Mouse (Mus musculus) neural tube, embryonic 13.5 days (tissue): ENCODE results near the gene Adora3. TPM values are rescaled to one million over a fixed set of nuclear protein-coding genes. Genes with fewer than 3 reads are reported as not detected.
A peak's percentile ranks its signal among the peaks of the same experiment; 100 is the strongest.

ENCODE experiments used
- ATAC-seq: fragments of 200-750 bp; cut with Nextera tagmentation; 2 replicates; pipeline ENCODE4 v1.8.0; 2017; ENCODE audit warnings: low read depth, mild to moderate bottlenecking, moderate TSS enrichment, moderate library complexity
- H3K27ac ChIP-seq: fragments of 300-500 bp; sonication (generic); replicated peaks from 2 replicates; pipeline ENCODE4 v1.5.1; 2015; ENCODE audit warnings: moderate library complexity, mild to moderate bottlenecking, inconsistent platforms
- H3K27me3 ChIP-seq: fragments of 300-500 bp; sonication (generic); 2 replicates; pipeline ENCODE4 v1.6.1; 2015; ENCODE audit warnings: mild to moderate bottlenecking, inconsistent platforms
- H3K36me3 ChIP-seq: fragments of 300-500 bp; sonication (generic); 2 replicates; pipeline ENCODE4 v1.6.1; 2015; ENCODE audit warnings: mild to moderate bottlenecking, inconsistent platforms
- H3K4me1 ChIP-seq: fragments of 300-500 bp; sonication (generic); replicated peaks from 2 replicates; pipeline ENCODE4 v1.6.1; 2015; ENCODE audit warnings: inconsistent platforms
- H3K4me2 ChIP-seq: fragments of 300-500 bp; sonication (generic); 2 replicates; pipeline ENCODE4 v1.6.1; 2015; ENCODE audit warnings: inconsistent platforms, mild to moderate bottlenecking, moderate library complexity
- H3K4me3 ChIP-seq: fragments of 300-500 bp; sonication (generic); 2 replicates; pipeline ENCODE4 v1.5.1; 2015; ENCODE audit warnings: mild to moderate bottlenecking, inconsistent platforms
- H3K9ac ChIP-seq: fragments of 300-500 bp; sonication (generic); 2 replicates; pipeline ENCODE4 v1.6.1; 2015; ENCODE audit warnings: moderate library complexity, mild to moderate bottlenecking, inconsistent platforms
- H3K9me3 ChIP-seq: fragments of 300-500 bp; sonication (generic); 2 replicates; pipeline ENCODE4 v1.6.1; 2016; ENCODE audit warnings: inconsistent platforms
- WGBS: fragments of 180-500 bp; shearing (Covaris S2); methylation state at CpG from one replicate; pipeline ENCODE4 v1.1.7; 2015; 5-methylcytosine and 5-hydroxymethylcytosine counted together
- polyA plus RNA-seq: library from polyadenylated mRNA; unstranded; fragments of >200 nt; fragmentation: Nextera tagmentation; extraction: Ambion mirVana; gene quantifications from 2 replicates; pipeline ENCODE4 v1.2.1, GENCODE M21; 2015

Adora3 gene
- polyA plus RNA-seq, 1 experiment from 2014 or later: not detected

DNA sequence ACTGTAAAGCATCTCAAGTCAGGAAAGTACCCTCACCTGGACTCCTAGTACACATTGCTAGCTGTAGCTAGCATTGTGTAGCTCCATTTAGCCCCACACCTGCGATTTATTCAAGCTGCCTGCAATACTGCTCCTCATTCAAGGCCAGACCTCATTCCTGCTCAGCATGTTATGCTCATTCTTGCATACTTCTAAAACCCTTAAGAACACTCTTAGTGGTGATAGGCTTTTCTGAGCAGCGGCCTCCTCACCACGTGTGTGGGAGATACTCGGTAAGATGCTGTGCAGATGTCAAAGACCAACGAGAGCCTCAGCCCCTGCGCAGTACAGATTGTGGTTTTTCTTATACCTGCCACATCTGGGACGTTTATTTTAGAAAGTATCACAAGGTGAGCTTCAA, 59.2 kb downstream of the Adora3 start:
- no peak overlapping the region for H3K9ac ChIP-seq
- H3K4me1 ChIP-seq: no peaks in the 10 kb centered on the region
- H3K4me2 ChIP-seq: no peak overlapping the region
- no peaks in the 10 kb centered on the region for H3K36me3 ChIP-seq
- ATAC-seq: no peak
- no peaks in the 10 kb centered on the region for H3K9me3 ChIP-seq
- WGBS: 89% methylated on average over 7 of the region's 7 CpGs
- no peaks in the 10 kb centered on the region for H3K27me3 ChIP-seq
- no peak overlapping the region for H3K4me3 ChIP-seq
- H3K27ac ChIP-seq: no peak overlapping the region

GRCm38 (mm10) chr3:105931095-105931494, 60.4 kb downstream of the Adora3 start:
- no peak overlapping the region for H3K27ac ChIP-seq
- H3K9me3 ChIP-seq: no peaks in the 10 kb centered on the region
- WGBS: 91% methylated on average over 2 of the region's 2 CpGs
- H3K4me1 ChIP-seq: no peaks in the 10 kb centered on the region
- H3K36me3 ChIP-seq: no peaks in the 10 kb centered on the region
- no peak for ATAC-seq
- H3K9ac ChIP-seq: no peak overlapping the region
- no peaks in the 10 kb centered on the region for H3K27me3 ChIP-seq
- H3K4me3 ChIP-seq: no peak overlapping the region
- no peak overlapping the region for H3K4me2 ChIP-seq

DNA sequence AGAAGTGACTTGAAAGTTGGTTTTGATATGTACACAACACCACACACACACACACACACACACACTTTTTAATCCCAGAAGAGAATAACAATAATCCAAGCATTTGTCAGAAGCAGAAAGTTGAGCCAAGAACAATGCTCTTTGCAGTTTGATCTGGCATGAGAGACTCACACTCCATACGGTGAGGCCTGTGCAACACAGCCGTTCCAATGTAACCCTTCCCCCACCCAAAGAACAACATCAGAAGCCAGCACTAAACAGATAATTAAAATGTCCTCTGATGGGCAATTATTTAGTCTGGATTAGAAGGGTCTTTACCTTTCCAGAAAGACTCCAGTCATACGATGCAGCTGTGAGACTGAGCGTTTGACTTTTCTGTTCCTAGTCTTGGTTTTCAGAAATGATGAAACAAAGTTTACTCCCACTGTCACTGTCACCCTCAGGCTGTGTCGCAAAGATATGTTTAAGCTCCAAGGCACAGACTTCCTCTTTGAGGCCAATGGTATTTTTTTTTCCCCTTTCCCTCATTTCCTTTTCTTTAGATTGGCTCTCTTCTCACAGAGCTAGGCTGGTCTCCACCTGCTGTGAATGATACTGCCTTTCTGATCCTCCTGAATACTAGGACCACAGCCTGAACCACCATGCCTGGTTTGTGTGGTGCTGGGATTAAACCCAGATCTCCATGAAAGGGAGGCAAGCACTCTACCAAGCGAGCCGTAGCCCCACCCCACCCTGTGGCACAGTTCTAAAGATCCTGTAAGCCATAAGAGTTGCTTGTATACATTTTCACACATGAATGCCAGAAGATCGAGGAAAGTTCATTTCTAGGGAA, 61.8 kb downstream of the Adora3 start, which contains the start of gene I830077J02Rik:
I830077J02Rik (minus strand) TSS at position 425 of the 832 bp plus-strand sequence.
- no peak for ATAC-seq
- peaks cover 10% of the 10 kb centered on the region; the same call in 1 of the 2 replicates for H3K36me3 ChIP-seq
- no peaks in the 10 kb centered on the region for H3K27me3 ChIP-seq
- no peak within 1 kb of the TSS for H3K9ac ChIP-seq
- H3K4me1 ChIP-seq: no peaks in the 10 kb centered on the region
- 90% methylated on average over 8 of the region's 8 CpGs for whole genome bisulfite sequencing
- no peak within 1 kb of the TSS for H3K4me2 ChIP-seq
- no peak within 1 kb of the TSS for H3K27ac ChIP-seq
- no peak within 1 kb of the TSS for H3K4me3 ChIP-seq
- no peaks in the 10 kb centered on the region for H3K9me3 ChIP-seq

- Histone ChIP-seq H3K4me1 (no peaks in the 10 kb centered on the region), H3K27me3 (no peaks in the 10 kb centered on the region), H3K36me3 (peaks cover 12% of the 10 kb centered on the region; the same call in 1 of the 2 replicates), H3K9me3 (no peaks in the 10 kb centered on the region), H3K27ac (no peak overlapping the region), H3K9ac (no peak overlapping the region), H3K4me3 (no peak overlapping the region), H3K4me2 (no peak overlapping the region)
- WGBS: 93% methylated on average over 6 of the region's 6 CpGs
- ATAC-seq: no peak
These were observed 63.3 kb downstream of the Adora3 start for GRCm38 (mm10) chr3:105933926-105934325.

DNA sequence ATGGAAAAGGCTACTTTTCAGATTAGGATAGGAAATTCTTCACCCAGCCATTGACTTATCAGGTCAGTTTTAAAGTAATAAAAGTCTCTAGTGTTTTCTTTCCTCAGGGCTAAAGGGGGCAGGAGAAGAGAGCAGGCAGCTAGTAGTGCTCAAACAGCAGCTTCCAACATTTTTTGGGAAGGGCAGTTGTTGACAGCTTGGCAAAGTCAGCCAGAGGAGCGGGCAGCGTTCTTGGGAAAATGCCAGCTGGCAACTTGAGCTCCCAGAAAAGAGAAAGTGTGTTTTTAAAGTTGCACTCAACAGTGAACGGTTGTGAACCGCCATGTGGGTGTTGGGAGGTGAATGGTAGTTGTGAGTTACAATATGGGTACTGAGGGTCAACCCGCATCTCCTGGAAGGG, 64.4 kb downstream of the Adora3 start:
- no peak overlapping the region for H3K4me3 ChIP-seq
- no peak overlapping the region for H3K4me2 ChIP-seq
- H3K4me1 ChIP-seq: no peaks in the 10 kb centered on the region
- ATAC-seq: no peak
- H3K27me3 ChIP-seq: no peaks in the 10 kb centered on the region
- no peak overlapping the region for H3K9ac ChIP-seq
- peaks cover 17% of the 10 kb centered on the region for H3K36me3 ChIP-seq
- 84% methylated on average over 5 of the region's 5 CpGs for WGBS
- H3K27ac ChIP-seq: no peak overlapping the region
- H3K9me3 ChIP-seq: no peaks in the 10 kb centered on the region

GRCm38 (mm10) chr3:105936111-105936510, 65.5 kb downstream of the Adora3 start:
- H3K27ac ChIP-seq: no peak overlapping the region
- H3K4me3 ChIP-seq: no peak overlapping the region
- no peak overlapping the region for H3K9ac ChIP-seq
- no peaks in the 10 kb centered on the region for H3K27me3 ChIP-seq
- 89% methylated on average over 4 of the region's 4 CpGs for WGBS
- H3K36me3 ChIP-seq: peaks cover 27% of the 10 kb centered on the region
- no peaks in the 10 kb centered on the region for H3K9me3 ChIP-seq
- ATAC-seq: no peak
- H3K4me1 ChIP-seq: no peaks in the 10 kb centered on the region
- no peak overlapping the region for H3K4me2 ChIP-seq

GRCm38 (mm10) chr3:105951348-105951747, 80.7 kb downstream of the Adora3 start:
- Histone ChIP-seq H3K9ac (no peak overlapping the region), H3K36me3 (peaks cover 80% of the 10 kb centered on the region), H3K4me2 (no peak overlapping the region), H3K27ac (no peak overlapping the region), H3K4me1 (peaks cover 2% of the 10 kb centered on the region; the same call in 1 of the 2 replicates), H3K4me3 (no peak overlapping the region), H3K27me3 (no peaks in the 10 kb centered on the region), H3K9me3 (no peaks in the 10 kb centered on the region)
- 98% methylated on average over 7 of the region's 7 CpGs for WGBS
- ATAC-seq: no peak

DNA sequence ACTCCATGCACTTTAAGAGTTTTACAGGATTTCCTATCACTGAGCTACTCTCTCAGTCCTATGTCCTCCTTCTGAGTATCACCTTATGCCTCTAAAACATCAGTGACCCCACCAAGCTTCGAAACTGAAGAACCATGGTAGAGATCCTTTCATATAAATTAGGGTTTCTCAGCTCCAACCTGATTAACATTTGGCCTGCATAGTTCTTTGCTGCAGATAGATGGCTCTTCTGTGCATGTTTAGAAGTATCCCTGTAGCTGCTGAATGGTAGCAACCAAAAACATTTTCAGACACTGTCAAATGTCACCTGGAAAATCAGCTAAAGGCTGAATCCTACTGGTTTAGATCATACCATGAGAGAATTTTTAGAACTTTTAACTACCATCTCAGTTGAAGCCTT, 86.6 kb downstream of the Adora3 start:
- Histone ChIP-seq H3K4me1 (peaks cover 39% of the 10 kb centered on the region), H3K27me3 (no peaks in the 10 kb centered on the region), H3K36me3 (peaks cover 46% of the 10 kb centered on the region), H3K9ac (peak overlapping the region; percentile 43; the same call in 1 of the 2 replicates), H3K9me3 (no peaks in the 10 kb centered on the region), H3K4me2 (peak overlapping the region; percentile 83), H3K4me3 (0 out of 2 replicates have a peak overlapping the region, but pooled peaks have one; percentile 57), H3K27ac (no peak overlapping the region)
- 93% methylated on average over 1 of the region's 1 CpGs for WGBS
- no peak for ATAC-seq

GRCm38 (mm10) chr3:105958204-105958603, 87.5 kb downstream of the Adora3 start:
- peak overlapping the region; percentile 90; the same call in 1 of the 2 replicates for H3K27ac ChIP-seq
- no peak for ATAC-seq
- H3K9me3 ChIP-seq: no peaks in the 10 kb centered on the region
- no peaks in the 10 kb centered on the region for H3K27me3 ChIP-seq
- H3K9ac ChIP-seq: peak overlapping the region; percentile 91
- H3K4me2 ChIP-seq: peak overlapping the region; percentile 83
- 47% methylated on average over 5 of the region's 5 CpGs for WGBS
- H3K4me3 ChIP-seq: peak overlapping the region; percentile 57
- peaks cover 46% of the 10 kb centered on the region for H3K36me3 ChIP-seq
- H3K4me1 ChIP-seq: peaks cover 39% of the 10 kb centered on the region

Other genes starting within 250 kb of the Adora3 start
- gene Ddx20, start 183.3 kb upstream of the Adora3 start, polyA plus RNA-seq: 24.9 and 27.2 TPM in 2 replicates
- 4.0 and 4.8 TPM in 2 replicates for gene Inka2, start 166.3 kb upstream of the Adora3 start, polyA plus RNA-seq
- 92.6 and 105 TPM in 2 replicates for gene Rap1a, start 69.5 kb upstream of the Adora3 start, polyA plus RNA-seq
- not detected in 2 replicates for gene Tmigd3, start within 50 bp of the Adora3 start, polyA plus RNA-seq
- 0.21 and 0.33 TPM in 2 replicates for gene I830077J02Rik, start 61.8 kb downstream of the Adora3 start, polyA plus RNA-seq
- 89.3 and 94.1 TPM in 2 replicates for gene Wdr77, start 88.5 kb downstream of the Adora3 start, polyA plus RNA-seq
- gene Atp5f1, start 89.2 kb downstream of the Adora3 start, polyA plus RNA-seq: 612 and 654 TPM in 2 replicates
- gene Ovgp1, start 102.9 kb downstream of the Adora3 start, polyA plus RNA-seq: 3.1 and 4.1 TPM in 2 replicates
- 0.52 and 1.5 TPM in 2 replicates for gene Pifo, start 143.8 kb downstream of the Adora3 start, polyA plus RNA-seq
- gene Chil5, start 162.0 kb downstream of the Adora3 start, polyA plus RNA-seq: not detected in 2 replicates
- gene Chia1, start 242.4 kb downstream of the Adora3 start, polyA plus RNA-seq: 0.29 and 0.82 TPM in 2 replicates